Mouse (Mus musculus) spleen, postnatal 0 days (tissue): Measurements from ENCODE around the gene Synj2bp. TPM values are rescaled to one million over a fixed set of nuclear protein-coding genes. Genes with fewer than 3 reads are reported as not detected.

ENCODE experiments used
- polyA plus RNA-seq: library from polyadenylated mRNA; unstranded; fragments of >200 nt; fragmentation: Nextera tagmentation; extraction: Ambion mirVana; gene quantifications from 2 replicates; pipeline ENCODE4 v1.2.1, GENCODE M21; 2015

The Synj2bp gene
- polyA plus RNA-seq = 21.0 and 21.7 TPM in 2 replicates

GRCm38 (mm10) chr12:81532316-81533028 is at the start of gene Synj2bp, which contains the start of gene Gm20498:
Gene Synj2bp (minus strand): TSS chr12:81532911.
Gene Gm20498 (minus strand): TSS chr12:81532905.

GRCm38 (mm10) chr12:81568374-81568773 is 35.7 kb upstream of the Synj2bp start, which contains the start of gene Adam21:
Gene Adam21 (minus strand): TSS chr12:81568474.

GRCm38 (mm10) chr12:81484727-81485191 is 48.0 kb downstream of the Synj2bp start, which contains the start of gene Cox16:
Gene Cox16 (minus strand): TSS chr12:81485127.

Other genes with a start within 250 kb of the Synj2bp start
- gene Slc8a3, start 199.7 kb downstream of the Synj2bp start, polyA plus RNA-seq = 0.05 TPM in 1 of 2 replicates, not detected in the other
- gene Gm4787, start 153.4 kb downstream of the Synj2bp start, polyA plus RNA-seq = 0.10 and 0.12 TPM in 2 replicates
- 0.22 and 0.26 TPM in 2 replicates for gene Adam4, start 111.0 kb downstream of the Synj2bp start, polyA plus RNA-seq
- 116 and 131 TPM in 2 replicates for gene Cox16, start 47.8 kb downstream of the Synj2bp start, polyA plus RNA-seq
- 10.8 and 12.6 TPM in 2 replicates for gene Gm20498, start within 50 bp of the Synj2bp start, polyA plus RNA-seq
- 0.06 TPM in 1 of 2 replicates, not detected in the other for gene Adam21, start 35.6 kb upstream of the Synj2bp start, polyA plus RNA-seq
- gene Med6, start 62.1 kb upstream of the Synj2bp start, polyA plus RNA-seq = 30.2 and 41.2 TPM in 2 replicates
- 0.17 and 0.42 TPM in 2 replicates for gene Ttc9, start 98.3 kb upstream of the Synj2bp start, polyA plus RNA-seq
- gene Map3k9, start 248.3 kb upstream of the Synj2bp start, polyA plus RNA-seq = 0.77 and 1.1 TPM in 2 replicates